Mouse (Mus musculus) cerebellum, adult 11-12 months (tissue): ENCODE data around the gene Cd72.
"Not testable (repeated sequence)": the region's sequence is repeated elsewhere in the genome, so short reads cannot be mapped to it uniquely, and the experiment has no call there.

Experiments
- DNase-seq: peaks from one replicate; pipeline ENCODE4 v3.0.0; 2022

Gene Cd72

GRCm38 (mm10) chr4:43454041-43454836 is at the start of gene Cd72:
TSS of gene Cd72 (minus strand) at chr4:43454628.
- no peak for DNase-seq

GRCm38 (mm10) chr4:43503506-43503905 is 49.1 kb upstream of the Cd72 start:
- no peak for DNase-seq

- no peak for DNase-seq
Observed at GRCm38 (mm10) chr4:43503041-43503440, 48.6 kb upstream of the Cd72 start.

GRCm38 (mm10) chr4:43499407-43500333 is 45.2 kb upstream of the Cd72 start, which contains the start of gene Arhgef39:
TSS of gene Arhgef39 (minus strand) at chr4:43499695.
- peak; percentile 83 for DNase-seq

- no peak for DNase-seq
Observed at GRCm38 (mm10) chr4:43498983-43499382, 44.6 kb upstream of the Cd72 start.

- no peak for DNase-seq
Observed at GRCm38 (mm10) chr4:43497946-43498345, 43.5 kb upstream of the Cd72 start.

DNA sequence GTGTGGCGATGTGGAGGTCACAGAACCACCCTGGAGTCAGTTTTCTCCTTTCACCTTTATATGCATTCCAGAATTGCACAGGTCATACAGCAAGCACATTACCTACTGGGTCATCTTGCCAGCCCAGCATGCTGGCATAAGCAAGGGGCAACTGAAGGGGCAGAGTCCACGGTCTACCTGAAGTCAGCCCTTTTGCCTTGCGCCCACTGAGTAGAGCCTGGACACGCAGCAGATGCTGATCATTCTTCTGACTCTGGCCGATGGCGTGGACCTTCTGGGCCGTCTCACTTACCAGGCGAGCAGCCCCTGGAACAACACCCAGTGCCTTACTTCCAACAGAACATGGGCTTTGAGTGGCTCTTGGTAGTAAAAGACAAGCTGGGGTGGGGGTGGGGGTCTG is 43.0 kb upstream of the Cd72 start:
- DNase-seq: no peak

- DNase-seq: no peak
Observed at GRCm38 (mm10) chr4:43496587-43496986, 42.2 kb upstream of the Cd72 start.

GRCm38 (mm10) chr4:43493846-43494240 is 39.4 kb upstream of the Cd72 start:
- DNase-seq: no peak

DNA sequence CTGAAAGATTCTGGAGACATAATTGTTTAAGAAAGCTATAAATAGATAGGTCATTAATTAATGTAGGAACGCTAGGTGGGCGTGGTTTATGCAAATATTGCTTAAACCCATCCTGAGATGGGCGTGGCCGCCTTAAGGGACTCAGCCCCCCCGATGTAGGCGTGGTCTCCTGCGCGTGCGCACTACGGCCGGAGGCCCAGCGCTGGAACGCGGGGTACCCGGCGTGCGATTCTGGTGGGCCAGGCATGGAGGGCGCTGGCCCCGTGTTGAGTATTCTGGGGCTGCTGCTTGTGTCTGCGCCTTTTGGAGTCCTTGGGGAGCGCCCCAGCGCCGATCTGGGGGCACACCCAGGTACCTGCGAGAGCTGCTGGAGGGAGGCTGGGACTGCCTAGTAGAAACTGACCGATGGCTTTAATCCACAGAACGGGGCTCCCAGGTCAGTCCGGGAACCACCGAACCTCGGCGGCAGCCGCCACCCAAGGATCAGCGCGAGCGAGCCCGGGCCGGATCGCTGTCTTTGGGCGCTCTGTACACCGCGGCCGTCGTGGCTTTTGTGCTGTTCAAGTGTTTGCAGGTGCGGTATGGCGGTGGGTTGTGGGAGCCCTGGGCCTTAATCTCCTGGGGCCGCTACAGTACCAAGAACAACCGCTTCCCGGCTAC is 38.9 kb upstream of the Cd72 start:
- DNase-seq: peak; percentile 96

DNA sequence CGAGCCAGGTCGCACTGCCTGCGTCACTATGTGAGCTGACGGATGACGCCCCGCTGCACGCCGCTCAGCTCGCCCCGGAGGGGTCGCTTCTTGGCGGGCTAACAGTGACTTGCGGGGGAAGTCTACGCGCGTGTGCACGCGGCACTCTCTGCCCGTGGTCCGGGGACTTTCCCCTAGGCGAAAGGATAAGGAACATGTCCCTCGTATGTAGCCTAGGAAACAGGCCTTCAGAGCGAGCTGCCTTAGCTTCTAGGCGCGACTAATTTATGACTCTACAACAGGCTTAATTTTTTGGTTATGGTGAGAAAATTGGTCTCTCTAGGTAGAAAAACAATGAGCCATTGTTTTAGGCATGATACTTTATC is 38.4 kb upstream of the Cd72 start, which contains the start of gene Ccdc107:
Ccdc107 (plus strand) TSS at position 80 of the 365 bp plus-strand sequence.
- peak; percentile 98 for DNase-seq

GRCm38 (mm10) chr4:43492101-43492820 is 37.8 kb upstream of the Cd72 start:
- peak; percentile 52 for DNase-seq

GRCm38 (mm10) chr4:43490801-43491200 is 36.4 kb upstream of the Cd72 start:
- peak; percentile 47 for DNase-seq

GRCm38 (mm10) chr4:43489611-43490010 is 35.2 kb upstream of the Cd72 start:
- DNase-seq: peak; percentile 14

- not testable (repeated sequence) for DNase-seq
Observed at GRCm38 (mm10) chr4:43485666-43486065, 31.2 kb upstream of the Cd72 start.

DNA sequence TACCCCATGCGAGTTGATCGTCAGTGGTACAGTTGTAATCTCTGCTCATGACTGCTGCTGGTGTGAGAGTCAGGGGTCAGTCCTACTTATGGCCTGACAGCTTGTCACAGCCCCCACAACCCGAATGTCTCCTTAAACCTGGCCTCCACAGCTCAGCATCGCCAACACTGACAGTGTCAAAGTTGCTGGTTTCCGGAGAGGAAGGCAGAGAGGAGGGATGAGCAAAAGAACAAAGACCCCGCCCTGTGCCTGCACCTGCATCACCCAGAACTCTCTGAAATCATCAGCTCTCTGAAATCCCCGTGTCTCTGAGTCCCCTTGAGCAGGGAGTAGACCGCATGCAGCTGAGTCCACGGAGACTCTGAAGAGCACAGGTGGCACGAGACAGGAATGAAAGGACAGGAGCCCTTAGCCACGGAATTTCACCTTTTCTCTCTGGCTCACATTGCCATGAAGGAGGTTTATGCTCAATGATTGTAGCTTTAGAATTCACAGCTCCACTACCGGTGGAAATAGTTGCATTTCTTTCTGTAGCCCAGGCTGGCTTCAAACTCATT is 29.2 kb upstream of the Cd72 start, which contains the start of gene Sit1:
Sit1 (minus strand) TSS at position 200 of the 557 bp plus-strand sequence.
- no peak for DNase-seq

DNA sequence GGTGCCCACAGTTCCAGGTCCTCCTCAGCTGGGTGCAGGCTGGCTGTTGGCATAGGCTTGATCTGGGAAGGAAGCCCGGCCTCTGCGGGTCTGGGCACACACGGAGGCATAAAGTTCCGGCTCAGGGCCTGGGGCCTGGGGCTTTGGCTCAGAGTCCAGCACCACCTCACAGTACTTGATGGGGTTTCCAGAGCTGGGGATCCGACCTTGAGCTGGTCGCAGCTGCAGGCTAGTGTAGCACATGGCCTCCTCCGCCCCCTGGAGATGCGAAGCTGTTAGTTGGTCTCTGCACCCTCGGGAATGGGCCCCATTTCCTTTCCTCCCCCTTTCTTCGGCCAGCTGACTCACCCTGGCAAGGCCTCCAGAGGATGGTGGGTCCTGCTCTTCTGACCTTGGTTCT is 28.2 kb upstream of the Cd72 start:
- peak; percentile 57 for DNase-seq

- no peak for DNase-seq
Observed at GRCm38 (mm10) chr4:43481894-43482456, 27.5 kb upstream of the Cd72 start.

GRCm38 (mm10) chr4:43480985-43481384 is 26.6 kb upstream of the Cd72 start:
- DNase-seq: no peak

- DNase-seq: no peak
Observed at GRCm38 (mm10) chr4:43478906-43479832, 24.7 kb upstream of the Cd72 start.

DNA sequence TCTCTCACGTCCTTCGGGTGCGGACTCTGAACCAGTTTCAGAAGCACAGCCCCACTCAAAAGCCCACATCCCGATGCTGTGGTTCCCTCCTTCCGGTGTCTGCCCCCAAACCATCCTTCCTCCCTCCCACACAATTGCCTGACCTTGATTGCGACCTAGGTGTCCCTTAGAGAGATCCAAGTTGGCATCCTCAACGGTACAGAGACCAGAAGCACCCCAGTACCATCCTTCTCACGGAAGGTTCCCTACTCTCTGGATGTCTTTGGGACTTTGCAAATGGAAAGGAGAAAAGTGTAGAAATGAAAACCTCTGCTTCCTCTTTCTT is 24.1 kb upstream of the Cd72 start:
- DNase-seq: no peak
